Mouse (Mus musculus) C2C12 (cell line): ENCODE measurements around the gene Qrfp.

Experiments
- CEBPB ChIP-seq: IDR thresholded peaks from one replicate; pipeline ENCODE4 v1.6.1; 2011; ENCODE audit warnings: low read depth, mild to moderate bottlenecking, control low read depth, moderate library complexity
- CTCF ChIP-seq: IDR thresholded peaks from one replicate; pipeline ENCODE4 v1.5.1; 2011; ENCODE audit not compliant: control insufficient read depth, insufficient read depth, insufficient read length
- FOSL1 ChIP-seq: IDR thresholded peaks from one replicate; pipeline ENCODE4 v1.8.0; 2011; ENCODE audit warnings: mild to moderate bottlenecking, low read length; ENCODE audit not compliant: poor library complexity, insufficient read depth, severe bottlenecking
- MAX ChIP-seq: IDR thresholded peaks from one replicate; pipeline ENCODE4 v1.6.1; 2011; ENCODE audit warnings: mild to moderate bottlenecking, control low read depth
- MYOD1 ChIP-seq: IDR thresholded peaks from one replicate; pipeline ENCODE4 v1.6.1; 2011; ENCODE audit warnings: low read depth; ENCODE audit not compliant: control insufficient read depth, insufficient read length
- MYOG ChIP-seq: IDR thresholded peaks from one replicate; pipeline ENCODE4 v1.6.1; 2011; ENCODE audit not compliant: control insufficient read depth, insufficient read length; ENCODE audit errors: extremely low read depth
- USF1 ChIP-seq: IDR thresholded peaks from one replicate; pipeline ENCODE4 v1.6.1; 2011; ENCODE audit warnings: low read depth, mild to moderate bottlenecking, control low read depth, moderate library complexity

DNA sequence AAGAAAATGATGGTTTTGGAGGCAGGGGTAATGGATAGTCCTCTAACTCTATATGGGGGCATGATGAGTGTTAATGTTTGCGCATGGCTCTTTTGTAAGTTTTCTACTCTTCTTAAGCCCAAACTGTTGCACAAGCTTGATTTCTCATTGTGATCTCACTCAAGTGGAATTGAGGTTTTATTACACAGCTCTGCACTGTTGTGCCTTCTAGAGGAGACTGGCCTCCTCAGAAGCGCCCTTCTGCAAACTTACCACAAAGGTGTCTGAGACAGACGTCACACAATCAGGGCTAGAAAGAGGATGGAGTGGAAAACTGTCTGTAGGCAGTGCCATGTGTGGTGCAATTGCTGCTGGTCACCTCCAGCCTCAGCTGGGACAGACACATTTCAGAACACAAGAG, 33.9 kb downstream of the Qrfp start:
- no peak for TF ChIP-seq CTCF
- no peak for TF ChIP-seq MAX
- no peak for TF ChIP-seq USF1
- TF ChIP-seq MYOG: no peak
- TF ChIP-seq MYOD1: no peak
- no peak for TF ChIP-seq FOSL1
- TF ChIP-seq CEBPB: no peak
